Mouse (Mus musculus) liver, embryonic 14.5 days (tissue): ENCODE data around the gene Cenpl. TPM values are rescaled to one million over a fixed set of nuclear protein-coding genes. Genes with fewer than 3 reads are reported as not detected.

Experiments
- ATAC-seq: fragments of 200-750 bp; cut with Nextera tagmentation; 2 replicates; pipeline ENCODE4 v1.8.0; 2017; ENCODE audit warnings: moderate number of reproducible peaks, mild to moderate bottlenecking, moderate library complexity; ENCODE audit not compliant: insufficient read depth
- DNase-seq, 3 experiments: peaks; one replicate each; pipeline ENCODE4 v3.0.0-alpha.2; 2012 to 2013; ENCODE audit warnings: low read depth in 3 of 3, low spot score in 3 of 3
- H3K27ac ChIP-seq: fragments of 300-500 bp; sonication (generic); 2 replicates; pipeline ENCODE4 v1.5.1; 2014; ENCODE audit warnings: moderate library complexity, mild to moderate bottlenecking, control low read depth, inconsistent platforms
- H3K27me3 ChIP-seq: fragments of 300-500 bp; sonication (generic); 2 replicates; pipeline ENCODE4 v1.6.1; 2014; ENCODE audit warnings: mild to moderate bottlenecking, low read length, moderate library complexity; ENCODE audit not compliant: control insufficient read depth, insufficient read depth
- H3K36me3 ChIP-seq: fragments of 300-500 bp; sonication (generic); replicated peaks from 2 replicates; pipeline ENCODE4 v1.6.1; 2014; ENCODE audit warnings: low read depth; ENCODE audit not compliant: control insufficient read depth, insufficient read depth
- H3K4me1 ChIP-seq, 2 experiments: fragments of 200-500 bp in 1 of 2; fragments of 300-500 bp in 1 of 2; sonication (generic) in 1 of 2; replicated peaks; 2 replicates each; pipeline ENCODE4 v1.6.1; 2012 to 2014; ENCODE audit warnings: antibody characterized with exemption in 1 of 2, inconsistent platforms in 1 of 2, low read length in 1 of 2; ENCODE audit not compliant: control insufficient read depth in 2 of 2, insufficient read depth in 2 of 2
- H3K4me2 ChIP-seq: fragments of 300-500 bp; sonication (generic); 2 replicates; pipeline ENCODE4 v1.6.1; 2014; ENCODE audit warnings: low read depth, mild to moderate bottlenecking, control low read depth, moderate library complexity
- H3K4me3 ChIP-seq, 2 experiments: fragments of 200-500 bp in 1 of 2; fragments of 300-500 bp in 1 of 2; sonication (generic) in 1 of 2; 2 replicates each; pipeline ENCODE4 v1.5.1; 2012 to 2014; ENCODE audit warnings: low read depth in 2 of 2, low read length in 2 of 2, mild to moderate bottlenecking in 2 of 2, control low read depth in 1 of 2, inconsistent platforms in 1 of 2, moderate library complexity in 1 of 2; ENCODE audit not compliant: insufficient read depth in 1 of 2
- H3K9ac ChIP-seq: fragments of 300-500 bp; sonication (generic); replicated peaks from 2 replicates; pipeline ENCODE4 v1.6.1; 2014; ENCODE audit warnings: mild to moderate bottlenecking, control low read depth, moderate library complexity
- H3K9me3 ChIP-seq: fragments of 300-500 bp; sonication (generic); 2 replicates; pipeline ENCODE4 v1.6.1; 2016; ENCODE audit warnings: low read length, mixed read lengths; ENCODE audit not compliant: control insufficient read depth
- CTCF ChIP-seq: IDR thresholded peaks from 2 replicates; pipeline ENCODE4 v1.5.1; 2016; ENCODE audit warnings: antibody characterized with exemption, low read depth, control low read depth
- EP300 ChIP-seq: IDR thresholded peaks from 2 replicates; pipeline ENCODE4 v1.6.1; 2016; ENCODE audit warnings: antibody characterized with exemption, low read depth
- WGBS: fragments of 180-500 bp; shearing (Covaris S2); extraction: QIAGEN DNeasy Blood & Tissue Kit; methylation state at CpG from one replicate; pipeline ENCODE4 v1.1.7; 2014; ENCODE audit not compliant: insufficient replicate concordance; 5-methylcytosine and 5-hydroxymethylcytosine counted together
- polyA plus RNA-seq, 2 experiments: library from polyadenylated mRNA; depleted of rRNA in 1 of 2; stranded (reverse) in 1 of 2; unstranded in 1 of 2; fragments of >200 nt; fragmentation: Nextera tagmentation in 1 of 2; extraction: Ambion mirVana in 1 of 2; gene quantifications; 2 replicates each; pipeline versions ENCODE4 v1.2.1 to v1.2.3; 2012 to 2014

The Cenpl gene
- polyA plus RNA-seq, 2 experiments, result 14.5 to 36.5 TPM

GRCm38 (mm10) chr1:161035786-161036404, 34.6 kb upstream of the Cenpl start:
- peak overlapping the region; percentile 84 to 89 for H3K4me3 ChIP-seq
- peak overlapping the region; percentile 98 for H3K27ac ChIP-seq
- DNase-seq (no peak), ATAC-seq (no peak)
- H3K4me2 ChIP-seq, result peak overlapping the region; percentile 85
- no peaks in the 10 kb centered on the region for H3K27me3 ChIP-seq
- H3K9ac ChIP-seq, result peak overlapping the region; percentile 95
- peaks cover 39% of the 10 kb centered on the region for H3K36me3 ChIP-seq
- peaks cover 12 to 13% of the 10 kb centered on the region in 2 experiments for H3K4me1 ChIP-seq
- no peaks in the 10 kb centered on the region for H3K9me3 ChIP-seq
- WGBS, result under 1% methylated on average over 6 of the region's 6 CpGs
- TF ChIP-seq EP300 (no peak), CTCF (no peak)

- DNase-seq, result no peak
- no peaks in the 10 kb centered on the region for H3K27me3 ChIP-seq
- TF ChIP-seq CTCF (no peak), EP300 (0 out of 2 replicates have a peak, but pooled peaks have one; percentile 10)
- H3K9me3 ChIP-seq, result no peaks in the 10 kb centered on the region
- no peak for ATAC-seq
- H3K9ac ChIP-seq, result peak overlapping the region; percentile 95
- peaks cover 39% of the 10 kb centered on the region for H3K36me3 ChIP-seq
- 2% methylated on average over 5 of the region's 5 CpGs for WGBS
- peak overlapping the region; percentile 84 to 89 for H3K4me3 ChIP-seq
- H3K4me1 ChIP-seq, result peaks cover 12 to 13% of the 10 kb centered on the region in 2 experiments
- H3K27ac ChIP-seq, result peak overlapping the region; percentile 98
- peak overlapping the region; percentile 85 for H3K4me2 ChIP-seq
Observed at GRCm38 (mm10) chr1:161036411-161036841, 34.1 kb upstream of the Cenpl start.

GRCm38 (mm10) chr1:161037026-161037425, 33.5 kb upstream of the Cenpl start:
- ATAC-seq (no peak), DNase-seq (no peak)
- Histone ChIP-seq H3K36me3 (peaks cover 39% of the 10 kb centered on the region), H3K27ac (peak overlapping the region; percentile 98), H3K4me3 (peak overlapping the region; percentile 84 to 89), H3K4me1 (peaks cover 12 to 13% of the 10 kb centered on the region in 2 experiments), H3K27me3 (no peaks in the 10 kb centered on the region), H3K9ac (peak overlapping the region; percentile 95), H3K9me3 (no peaks in the 10 kb centered on the region), H3K4me2 (peak overlapping the region; percentile 85)
- no peak for TF ChIP-seq EP300
- TF ChIP-seq CTCF, result no peak
- WGBS, result 0% methylated on average over 1 of the region's 1 CpGs

GRCm38 (mm10) chr1:161037599-161037998, 32.9 kb upstream of the Cenpl start:
- ATAC-seq (no peak), DNase-seq (no peak)
- Histone ChIP-seq H3K36me3 (peaks cover 39% of the 10 kb centered on the region), H3K9me3 (no peaks in the 10 kb centered on the region), H3K27ac (peak overlapping the region; percentile 77), H3K4me3 (peak overlapping the region; percentile 84 to 89), H3K4me2 (peak overlapping the region; percentile 85), H3K9ac (peak overlapping the region; percentile 95), H3K4me1 (peaks cover 9% of the 10 kb centered on the region in 2 experiments), H3K27me3 (no peaks in the 10 kb centered on the region)
- no peak for TF ChIP-seq EP300
- TF ChIP-seq CTCF, result no peak
- WGBS, result 5% methylated on average over 3 of the region's 3 CpGs

- H3K27me3 ChIP-seq, result no peaks in the 10 kb centered on the region
- ATAC-seq (no peak), DNase-seq (no peak)
- peak overlapping the region; percentile 77 for H3K27ac ChIP-seq
- TF ChIP-seq EP300 (no peak), CTCF (no peak)
- H3K4me1 ChIP-seq, result peaks cover 7 to 8% of the 10 kb centered on the region in 2 experiments
- peak overlapping the region; percentile 84 to 89 for H3K4me3 ChIP-seq
- peaks cover 39% of the 10 kb centered on the region for H3K36me3 ChIP-seq
- WGBS, result 18% methylated on average over 3 of the region's 3 CpGs
- peak overlapping the region; percentile 95 for H3K9ac ChIP-seq
- H3K4me2 ChIP-seq, result peak overlapping the region; percentile 85
- H3K9me3 ChIP-seq, result no peaks in the 10 kb centered on the region
Observed at GRCm38 (mm10) chr1:161038004-161038403, 32.5 kb upstream of the Cenpl start.
